Mouse (Mus musculus): ENCODE measurements around the gene Bud13. TPM values are rescaled to one million over a fixed set of nuclear protein-coding genes. Genes with fewer than 3 reads are reported as not detected.
"Not testable (repeated sequence)": the region's sequence is repeated elsewhere in the genome, so short reads cannot be mapped to it uniquely, and the experiment has no call there.

Gene Bud13
- polyA plus RNA-seq, 1 experiment from 2014 or later: 37.4 TPM

GRCm38 (mm10) chr9:46315807-46316365 is 33.1 kb downstream of the Bud13 start:
- H3K27me3 ChIP-seq (ENCODE audit: low read depth, poor library complexity, severe bottlenecking): 0 out of 2 replicates have a peak, but pooled peaks cover 6% of the 10 kb centered on the region
- DNase-seq (ENCODE audit: low spot score): no peak
- WGBS: 55% methylated on average over 11 of the region's 11 CpGs
- H3K4me3 ChIP-seq: no peak overlapping the region
- no peaks in the 10 kb centered on the region for H3K36me3 ChIP-seq
- H3K4me1 ChIP-seq: peaks cover 39% of the 10 kb centered on the region
- H3K27ac ChIP-seq: no peak overlapping the region
- 0 out of 2 replicates have a peak, but pooled peaks cover 1% of the 10 kb centered on the region for H3K9me3 ChIP-seq (replicated peaks)

GRCm38 (mm10) chr9:46316388-46316787 is 33.6 kb downstream of the Bud13 start:
- 20% methylated on average over 5 of the region's 5 CpGs for WGBS

GRCm38 (mm10) chr9:46316909-46317308 is 34.1 kb downstream of the Bud13 start:
- 0 out of 2 replicates have a peak, but pooled peaks cover 1% of the 10 kb centered on the region for H3K9me3 ChIP-seq (replicated peaks)
- H3K4me1 ChIP-seq: peaks cover 39% of the 10 kb centered on the region
- 0 out of 2 replicates have a peak, but pooled peaks cover 9% of the 10 kb centered on the region for H3K27me3 ChIP-seq (ENCODE audit: low read depth, poor library complexity, severe bottlenecking)
- H3K4me3 ChIP-seq: no peak overlapping the region
- peak overlapping the region; percentile 67 for H3K27ac ChIP-seq
- WGBS: 55% methylated on average over 8 of the region's 8 CpGs
- no peaks in the 10 kb centered on the region for H3K36me3 ChIP-seq
- peak; percentile 43 for DNase-seq (ENCODE audit: low spot score)

More at GRCm38 (mm10) chr9:46316388-46316787, 33.6 kb downstream of the Bud13 start:
- Histone ChIP-seq H3K27ac (no peak overlapping the region), H3K9me3 (replicated peaks) (0 out of 2 replicates have a peak, but pooled peaks cover 1% of the 10 kb centered on the region), H3K27me3 (ENCODE audit: low read depth, poor library complexity, severe bottlenecking) (0 out of 2 replicates have a peak, but pooled peaks cover 6% of the 10 kb centered on the region), H3K4me3 (no peak overlapping the region), H3K36me3 (no peaks in the 10 kb centered on the region), H3K4me1 (peaks cover 39% of the 10 kb centered on the region)
- DNase-seq (ENCODE audit: low spot score): peak; percentile 44

GRCm38 (mm10) chr9:46317957-46318356 is 35.1 kb downstream of the Bud13 start:
- no peak for DNase-seq (ENCODE audit: low spot score)
- Histone ChIP-seq H3K4me3 (no peak overlapping the region), H3K27me3 (ENCODE audit: low read depth, poor library complexity, severe bottlenecking) (0 out of 2 replicates have a peak, but pooled peaks cover 9% of the 10 kb centered on the region), H3K36me3 (no peaks in the 10 kb centered on the region), H3K27ac (no peak overlapping the region), H3K4me1 (peaks cover 33% of the 10 kb centered on the region), H3K9me3 (replicated peaks) (0 out of 2 replicates have a peak, but pooled peaks cover 1% of the 10 kb centered on the region)
- 93% methylated on average over 3 of the region's 3 CpGs for WGBS

- H3K9me3 ChIP-seq (replicated peaks); DNase-seq (ENCODE audit: low spot score); H3K4me3 ChIP-seq; H3K36me3 ChIP-seq; H3K27ac ChIP-seq; H3K27me3 ChIP-seq (ENCODE audit: low read depth, poor library complexity, severe bottlenecking): not testable (repeated sequence)
- peaks cover 21% of the 10 kb centered on the region for H3K4me1 ChIP-seq
- 86% methylated on average over 6 of the region's 6 CpGs for WGBS
These were observed 37.1 kb downstream of the Bud13 start, which contains the start of gene 4931429L15Rik for GRCm38 (mm10) chr9:46319886-46320285. TSS of gene 4931429L15Rik (minus strand) at chr9:46319986.

- no peaks in the 10 kb centered on the region for H3K36me3 ChIP-seq
- 88% methylated on average over 2 of the region's 2 CpGs for WGBS
- 0 out of 2 replicates have a peak, but pooled peaks cover 1% of the 10 kb centered on the region for H3K9me3 ChIP-seq (replicated peaks)
- no peak for DNase-seq (ENCODE audit: low spot score)
- 0 out of 2 replicates have a peak, but pooled peaks cover 2% of the 10 kb centered on the region for H3K27me3 ChIP-seq (ENCODE audit: low read depth, poor library complexity, severe bottlenecking)
- no peak overlapping the region for H3K4me3 ChIP-seq
- peaks cover 22% of the 10 kb centered on the region for H3K4me1 ChIP-seq
- no peak overlapping the region for H3K27ac ChIP-seq
These were observed 37.7 kb downstream of the Bud13 start for GRCm38 (mm10) chr9:46320461-46320860.

- Histone ChIP-seq H3K4me1 (peaks cover 33% of the 10 kb centered on the region), H3K9me3 (replicated peaks) (no peaks in the 10 kb centered on the region), H3K27ac (no peak overlapping the region), H3K36me3 (no peaks in the 10 kb centered on the region), H3K27me3 (ENCODE audit: low read depth, poor library complexity, severe bottlenecking) (peaks cover 15% of the 10 kb centered on the region; the same call in 1 of the 2 replicates), H3K4me3 (no peak overlapping the region)
- no peak for DNase-seq (ENCODE audit: low spot score)
- 93% methylated on average over 11 of the region's 11 CpGs for WGBS
These were observed 44.0 kb downstream of the Bud13 start for GRCm38 (mm10) chr9:46326694-46327405.

- Histone ChIP-seq H3K27ac (peak overlapping the region; percentile 94), H3K36me3 (no peaks in the 10 kb centered on the region), H3K9me3 (replicated peaks) (no peaks in the 10 kb centered on the region), H3K4me3 (peak overlapping the region; percentile 50), H3K4me1 (peaks cover 33% of the 10 kb centered on the region), H3K27me3 (ENCODE audit: low read depth, poor library complexity, severe bottlenecking) (peaks cover 22% of the 10 kb centered on the region)
- DNase-seq (ENCODE audit: low spot score): peak; percentile 57
- 53% methylated on average over 25 of the region's 25 CpGs for WGBS
These were observed 45.1 kb downstream of the Bud13 start for GRCm38 (mm10) chr9:46327706-46328571.

- H3K4me1 ChIP-seq: peaks cover 33% of the 10 kb centered on the region
- peaks cover 27% of the 10 kb centered on the region for H3K27me3 ChIP-seq (ENCODE audit: low read depth, poor library complexity, severe bottlenecking)
- peak; percentile 82 for DNase-seq (ENCODE audit: low spot score)
- H3K36me3 ChIP-seq: no peaks in the 10 kb centered on the region
- H3K9me3 ChIP-seq (replicated peaks): no peaks in the 10 kb centered on the region
- peak overlapping the region; percentile 50 for H3K4me3 ChIP-seq
- peak overlapping the region; percentile 94 for H3K27ac ChIP-seq
- WGBS: 3% methylated on average over 30 of the region's 30 CpGs
These were observed 45.9 kb downstream of the Bud13 start for GRCm38 (mm10) chr9:46328572-46329249.

- Histone ChIP-seq H3K4me3 (peak overlapping the region; percentile 50), H3K27me3 (ENCODE audit: low read depth, poor library complexity, severe bottlenecking) (peaks cover 32% of the 10 kb centered on the region), H3K9me3 (replicated peaks) (no peaks in the 10 kb centered on the region), H3K36me3 (no peaks in the 10 kb centered on the region), H3K27ac (peak overlapping the region; percentile 94), H3K4me1 (peaks cover 35% of the 10 kb centered on the region)
- WGBS: 2% methylated on average over 19 of the region's 19 CpGs
- peak; percentile 75 for DNase-seq (ENCODE audit: low spot score)
These were observed 46.4 kb downstream of the Bud13 start for GRCm38 (mm10) chr9:46329250-46329648.

GRCm38 (mm10) chr9:46329801-46330585 is 47.2 kb downstream of the Bud13 start:
- H3K4me3 ChIP-seq: 0 out of 2 replicates have a peak overlapping the region, but pooled peaks have one; percentile 50
- no peaks in the 10 kb centered on the region for H3K36me3 ChIP-seq
- no peaks in the 10 kb centered on the region for H3K9me3 ChIP-seq (replicated peaks)
- DNase-seq (ENCODE audit: low spot score): peak; percentile 50
- H3K27me3 ChIP-seq (ENCODE audit: low read depth, poor library complexity, severe bottlenecking): peaks cover 40% of the 10 kb centered on the region
- peaks cover 43% of the 10 kb centered on the region for H3K4me1 ChIP-seq
- whole genome bisulfite sequencing: 12% methylated on average over 24 of the region's 24 CpGs
- peak overlapping the region; percentile 94 for H3K27ac ChIP-seq
